Mouse (Mus musculus): ENCODE results near the gene Syne4.

DNA sequence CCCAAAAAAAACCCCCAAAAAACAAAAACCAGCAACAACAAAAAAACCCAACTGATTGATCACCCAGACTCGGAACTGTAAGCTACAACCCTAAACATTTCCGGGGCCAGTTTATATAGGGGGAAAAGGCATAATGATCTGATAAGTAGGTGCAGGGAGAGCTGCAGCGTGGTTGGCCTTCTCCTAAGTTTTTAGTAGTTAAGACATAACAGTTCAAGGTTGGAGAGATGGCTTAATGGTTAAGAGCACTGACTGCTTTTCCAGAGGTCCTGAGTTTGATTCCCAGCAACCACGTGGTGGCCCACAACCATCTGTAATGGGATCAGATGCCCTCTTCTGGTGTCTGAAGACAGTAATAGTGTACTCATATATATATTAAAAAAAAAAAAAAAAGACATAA, 33.1 kb upstream of the Syne4 start:
- no peak for TF ChIP-seq MAX (IDR thresholded peaks at IDR 0.05; ENCODE audit: low read depth)
- no peak for TF ChIP-seq POLR2A (IDR thresholded peaks at IDR 0.05; ENCODE audit: insufficient read length, low read depth)
- TF ChIP-seq REST (IDR thresholded peaks at IDR 0.05; ENCODE audit: insufficient read depth, insufficient read length), result no peak
